Mouse (Mus musculus): ENCODE measurements around the gene Tmem30c.

GRCm38 (mm10) chr16:57330111-57330510 is 37.4 kb upstream of the Tmem30c start:
- TF ChIP-seq CTCF (IDR thresholded peaks at IDR 0.05; ENCODE audit: low read depth) = no peak
- TF ChIP-seq EP300 (IDR thresholded peaks at IDR 0.05; ENCODE audit: low read depth) = no peak

Data from liver, postnatal 0 days (tissue).